Mouse (Mus musculus) adrenal gland, postnatal 14 days (tissue): ENCODE data around the gene Trim45. TPM values are rescaled to one million over a fixed set of nuclear protein-coding genes. Genes with fewer than 3 reads are reported as not detected.

Experiments used
- DNase-seq: peaks from one replicate; pipeline ENCODE4 v3.0.0; 2021; ENCODE audit warnings: mixed read lengths
- long read RNA-seq, 2 experiments: library from polyadenylated mRNA; stranded (forward); transcript quantifications; one replicate each; pipeline ENCODE4 v2.0.0; 2021
- total RNA-seq: library from RNA; stranded (reverse); gene quantifications from 2 replicates; pipeline ENCODE4 v1.2.3, GENCODE M21; 2021

Gene Trim45
- total RNA-seq = 3.0 and 3.5 TPM in 2 replicates
- long read RNA-seq, experiment 1, partial matches to known transcripts = 1 of 3 reads
- long read RNA-seq, experiment 1, other reads (novel, unspliced or antisense) = 2 of 3 reads
- long read RNA-seq, experiment 2, partial matches to known transcripts = 0 of 1 reads
- long read RNA-seq, experiment 2, other reads (novel, unspliced or antisense) = 1 of 1 reads

GRCm38 (mm10) chr3:100921825-100922505 is at the start of gene Trim45:
Gene Trim45, plus strand, starts transcription at chr3:100922202.
- DNase-seq = peak; percentile 99

- no peak for DNase-seq
Observed at GRCm38 (mm10) chr3:100877057-100877456, 44.9 kb upstream of the Trim45 start.

GRCm38 (mm10) chr3:100881403-100881802 is 40.6 kb upstream of the Trim45 start:
- no peak for DNase-seq

- no peak for DNase-seq
Observed at GRCm38 (mm10) chr3:100881843-100882634, 40.0 kb upstream of the Trim45 start.

- no peak for DNase-seq
Observed at GRCm38 (mm10) chr3:100889234-100889633, 32.8 kb upstream of the Trim45 start.

GRCm38 (mm10) chr3:100890406-100890805 is 31.6 kb upstream of the Trim45 start:
- no peak for DNase-seq

- peak; percentile 32 for DNase-seq
Observed at GRCm38 (mm10) chr3:100892383-100893335, 29.3 kb upstream of the Trim45 start.

GRCm38 (mm10) chr3:100895500-100895899 is 26.5 kb upstream of the Trim45 start:
- DNase-seq = no peak

GRCm38 (mm10) chr3:100906128-100906527 is 15.9 kb upstream of the Trim45 start:
- no peak for DNase-seq

GRCm38 (mm10) chr3:100906916-100907315 is 15.1 kb upstream of the Trim45 start:
- DNase-seq = peak; percentile 61

- no peak for DNase-seq
Observed at GRCm38 (mm10) chr3:100908594-100908993, 13.4 kb upstream of the Trim45 start.

GRCm38 (mm10) chr3:100910621-100911020 is 11.4 kb upstream of the Trim45 start:
- no peak for DNase-seq

GRCm38 (mm10) chr3:100911026-100911425 is 11.0 kb upstream of the Trim45 start:
- no peak for DNase-seq

GRCm38 (mm10) chr3:100911498-100912213 is 10.3 kb upstream of the Trim45 start:
- DNase-seq = peak; percentile 26

GRCm38 (mm10) chr3:100916844-100917243 is 5.2 kb upstream of the Trim45 start:
- DNase-seq = peak; percentile 26

GRCm38 (mm10) chr3:100920611-100921140 is 1.3 kb upstream of the Trim45 start:
- DNase-seq = no peak

GRCm38 (mm10) chr3:100922506-100923375 is 739 bp downstream of the Trim45 start:
- no peak for DNase-seq

GRCm38 (mm10) chr3:100924065-100924732 is 2.2 kb downstream of the Trim45 start:
- no peak for DNase-seq

- DNase-seq = no peak
Observed at GRCm38 (mm10) chr3:100925176-100925575, 3.2 kb downstream of the Trim45 start.
